24 mouse cellular contexts compared by ENCODE assay signal in the genomic region with DNA sequence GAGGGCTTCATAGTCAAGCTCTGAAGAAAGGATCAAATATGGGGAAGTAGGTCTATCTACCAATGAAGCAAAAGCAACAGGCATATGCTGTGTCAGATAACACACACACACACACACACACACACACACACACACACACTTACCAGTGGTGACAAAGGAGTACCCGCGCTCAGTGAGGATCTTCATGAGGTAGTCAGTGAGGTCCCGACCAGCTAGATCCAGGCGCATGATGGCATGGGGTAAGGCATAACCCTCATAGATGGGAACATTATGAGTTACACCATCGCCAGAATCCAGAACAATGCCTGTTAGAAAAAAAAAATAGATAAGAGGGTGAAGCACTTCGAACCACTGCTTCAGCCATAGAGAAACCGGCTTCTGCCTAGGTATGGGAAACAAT. TPM values are rescaled to one million over a fixed set of nuclear protein-coding genes. Genes with fewer than 3 reads are reported as not detected.
DNase-seq lines count a peak whose midpoint lies in the region; ATAC-seq and TF ChIP-seq lines count a peak whose summit lies in the region.
"Had no signal": no experiment of that assay in that cellular context is flagged by ENCODE, and none has a peak within 500 bp of the region (broad histone marks: within the 10 kb centered on the region; RNA-seq: fewer than 3 reads in every experiment).

No protein-coding gene starts in this region.

- no peaks in the 10 kb centered on the region for H3K27me3 ChIP-seq in heart, adult 2 months (ENCODE audit: control insufficient read depth, insufficient read depth, low read length)
- H3K27me3 ChIP-seq in heart, embryonic 13.5 days (replicated peaks): no peaks in the 10 kb centered on the region
- H3K27me3 ChIP-seq in heart, postnatal 0 days (ENCODE audit: control insufficient read depth, insufficient read depth, low read length): no peaks in the 10 kb centered on the region
- no peaks in the 10 kb centered on the region for H3K27me3 ChIP-seq in midbrain, embryonic 16.5 days (ENCODE audit: control insufficient read depth, insufficient read depth, low read depth, low read length)
- no peaks in the 10 kb centered on the region for H3K27me3 ChIP-seq in midbrain, embryonic 10.5 days (ENCODE audit: low read depth, poor library complexity, severe bottlenecking)
- H3K27me3 ChIP-seq: forebrain, embryonic 13.5 days; hindbrain, embryonic 15.5 days had no signal

- H3K4me1 ChIP-seq in heart, adult 2 months (ENCODE audit: control insufficient read depth, insufficient read depth, low read length): no peaks in the 10 kb centered on the region; the same call in 1 of the 2 replicates
- H3K4me1 ChIP-seq in heart, embryonic 13.5 days: peaks cover 16% of the 10 kb centered on the region
- H3K4me1 ChIP-seq in heart, postnatal 0 days (ENCODE audit: control insufficient read depth, insufficient read depth): no peaks in the 10 kb centered on the region
- no peaks in the 10 kb centered on the region for H3K4me1 ChIP-seq in midbrain, embryonic 16.5 days (ENCODE audit: control insufficient read depth, insufficient read depth, low read length)
- peaks cover 6% of the 10 kb centered on the region; the same call in 1 of the 2 replicates for H3K4me1 ChIP-seq in midbrain, embryonic 10.5 days
- H3K4me1 ChIP-seq: forebrain, embryonic 13.5 days; hindbrain, embryonic 15.5 days had no signal

- TF ChIP-seq EP300 in heart, adult 2 months (IDR thresholded peaks at IDR 0.05; ENCODE audit: insufficient read depth, low read depth, low read length): no peak
- no peak for TF ChIP-seq EP300 in heart, postnatal 0 days (IDR thresholded peaks at IDR 0.05; ENCODE audit: low read depth)

- peak overlapping the region; percentile 73 for H3K9ac ChIP-seq in heart, adult 2 months (ENCODE audit: low read depth, low read length)
- peak overlapping the region; percentile 91 for H3K9ac ChIP-seq in heart, embryonic 13.5 days
- H3K9ac ChIP-seq in heart, postnatal 0 days (replicated peaks; ENCODE audit: low read depth, low read length): peak overlapping the region; percentile 84
- H3K9ac ChIP-seq in midbrain, embryonic 16.5 days (ENCODE audit: low read depth, low read length): no peak overlapping the region
- H3K9ac ChIP-seq: forebrain, embryonic 13.5 days; forebrain, postnatal 0 days; hindbrain, embryonic 15.5 days had no signal

- peak overlapping the region; percentile 55 for H3K4me3 ChIP-seq in heart, adult 2 months
- H3K4me3 ChIP-seq in heart, embryonic 13.5 days: peak overlapping the region; percentile 63
- peak overlapping the region; percentile 53 for H3K4me3 ChIP-seq in heart, postnatal 0 days (ENCODE audit: low read depth, low read length)
- H3K4me3 ChIP-seq in midbrain, embryonic 16.5 days (ENCODE audit: low read depth, low read length): no peak overlapping the region
- H3K4me3 ChIP-seq in midbrain, embryonic 10.5 days: no peak overlapping the region
- H3K4me3 ChIP-seq: embryonic facial prominence, embryonic 10.5 days; forebrain, embryonic 13.5 days; hindbrain, embryonic 15.5 days had no signal

- H3K27ac ChIP-seq in heart, adult 2 months: peak overlapping the region; percentile 90
- H3K27ac ChIP-seq in heart, embryonic 13.5 days (replicated peaks): peak overlapping the region; percentile 97
- peak overlapping the region; percentile 96 for H3K27ac ChIP-seq in heart, postnatal 0 days (ENCODE audit: low read depth)
- H3K27ac ChIP-seq in midbrain, embryonic 16.5 days (ENCODE audit: low read length): no peak overlapping the region
- no peak overlapping the region for H3K27ac ChIP-seq in midbrain, embryonic 10.5 days (replicated peaks)
- H3K27ac ChIP-seq: embryonic facial prominence, embryonic 10.5 days; forebrain, embryonic 13.5 days; hindbrain, embryonic 15.5 days had no signal

- peaks cover 15% of the 10 kb centered on the region for H3K36me3 ChIP-seq in heart, adult 2 months (ENCODE audit: control insufficient read depth, insufficient read depth, low read length)
- H3K36me3 ChIP-seq in heart, embryonic 13.5 days: peaks cover 37% of the 10 kb centered on the region
- H3K36me3 ChIP-seq in heart, postnatal 0 days (replicated peaks; ENCODE audit: control insufficient read depth, insufficient read depth, low read length): peaks cover 36% of the 10 kb centered on the region
- H3K36me3 ChIP-seq in midbrain, embryonic 16.5 days (ENCODE audit: control insufficient read depth, insufficient read depth, low read length): no peaks in the 10 kb centered on the region
- no peaks in the 10 kb centered on the region for H3K36me3 ChIP-seq in midbrain, embryonic 10.5 days
- H3K36me3 ChIP-seq: embryonic facial prominence, embryonic 10.5 days; hindbrain, embryonic 15.5 days had no signal

- no peak for TF ChIP-seq CTCF in heart, adult 2 months (IDR thresholded peaks at IDR 0.05)
- TF ChIP-seq CTCF in heart, postnatal 0 days (IDR thresholded peaks at IDR 0.05; ENCODE audit: low read depth): no peak

- no peaks in the 10 kb centered on the region for H3K79me2 ChIP-seq in heart, adult 2 months (replicated peaks; ENCODE audit: control insufficient read depth, insufficient read depth, low read length)

- DNase-seq in heart, adult 2 months: no peak
- no peak for DNase-seq in heart, postnatal 36 days
- DNase-seq in heart, postnatal 14 days: no peak
- DNase-seq in heart, postnatal 0 days (ENCODE audit: low spot score): no peak
- DNase-seq in midbrain, embryonic 10.5 days (ENCODE audit: low spot score): no peak
- DNase-seq: adrenal gland, postnatal 14 days; cerebellum, adult 11-12 months; cerebellum, adult 9-11 months; forebrain, postnatal 0 days; gastrocnemius, postnatal 14 days; kidney, adult 2 months had no signal

- H3K4me2 ChIP-seq in heart, embryonic 13.5 days: peak overlapping the region; percentile 67
- peak overlapping the region; percentile 60 for H3K4me2 ChIP-seq in heart, postnatal 0 days (ENCODE audit: low read depth, low read length)
- no peak overlapping the region for H3K4me2 ChIP-seq in midbrain, embryonic 16.5 days (ENCODE audit: low read length)
- H3K4me2 ChIP-seq: forebrain, embryonic 13.5 days; hindbrain, embryonic 15.5 days had no signal

- TF ChIP-seq POLR2A in heart, adult 2 months (IDR thresholded peaks at IDR 0.05; ENCODE audit: insufficient read depth, low read depth, low read length): peak; percentile 61

- no peak for ATAC-seq in heart, embryonic 13.5 days (ENCODE audit: extremely low read depth, insufficient number of reproducible peaks, low FRiP score, low TSS enrichment)
- ATAC-seq in heart, postnatal 0 days (ENCODE audit: insufficient read depth, low read depth): no peak
- no peak for ATAC-seq in midbrain, embryonic 16.5 days
- ATAC-seq: activated CD4-positive, CD25-positive, alpha-beta regulatory T cell, adult 4 months; forebrain, embryonic 13.5 days; forebrain, postnatal 0 days; intestine, embryonic 16.5 days; Patski had no signal

- intact Hi-C loops in heart, adult 2 months (cut with DNase I): no loop called here
- intact Hi-C loops in heart, postnatal 36 days (cut with DNase I): loop anchor here (10.0 kb wide), 1 partner anchor 185 kb away; no protein-coding TSS in a partner anchor
- intact Hi-C loops in heart, postnatal 14 days (cut with DNase I): loop anchor here (5.0 kb wide), 1 partner anchor 182 kb away; no protein-coding TSS in a partner anchor

- no peaks in the 10 kb centered on the region for H3K9me3 ChIP-seq in heart, embryonic 13.5 days
- no peaks in the 10 kb centered on the region for H3K9me3 ChIP-seq in heart, postnatal 0 days (replicated peaks; ENCODE audit: control insufficient read depth, low read length)
- no peaks in the 10 kb centered on the region for H3K9me3 ChIP-seq in midbrain, embryonic 16.5 days (replicated peaks; ENCODE audit: control insufficient read depth, low read length, poor library complexity, severe bottlenecking)
- H3K9me3 ChIP-seq in midbrain, embryonic 10.5 days (replicated peaks): no peaks in the 10 kb centered on the region
- H3K9me3 ChIP-seq: embryonic facial prominence, embryonic 10.5 days; forebrain, embryonic 13.5 days; hindbrain, embryonic 15.5 days had no signal

- 52% methylated on average over 7 of the region's 7 CpGs for WGBS in heart, adult 2 months
- WGBS in heart, embryonic 13.5 days: 53% methylated on average over 7 of the region's 7 CpGs
- 41% methylated on average over 7 of the region's 7 CpGs for WGBS in heart, postnatal 0 days
- 96% methylated on average over 7 of the region's 7 CpGs for WGBS in midbrain, embryonic 16.5 days
- WGBS in midbrain, embryonic 10.5 days: 92% methylated on average over 7 of the region's 7 CpGs

RNA-seq across cellular contexts. Expression of a gene that starts 4.0 kb away (rescaled TPM):
- total RNA-seq in heart, adult 2 months (2021): over 10,000 TPM in 1 of 2 experiments, 1,000 to 10,000 TPM in 1; 9,778 to 11,260 TPM
- 24,627 and 41,572 TPM in 2 replicates for polyA plus RNA-seq in heart, adult 2 months (2012; rRNA removed)
- over 10,000 TPM; 11,974 to 14,041 TPM for total RNA-seq in heart, postnatal 36 days (2021)
- polyA plus RNA-seq in heart, embryonic 13.5 days (2015; fragmentation: Nextera tagmentation; extraction: Ambion mirVana): 11,395 and 12,800 TPM in 2 replicates
- over 10,000 TPM; 15,903 to 17,925 TPM for total RNA-seq in heart, postnatal 14 days (2021)
- 20,690 and 21,635 TPM in 2 replicates for total RNA-seq in heart, postnatal 0 days (2014; rRNA removed; ENCODE audit: low replicate concordance)
- polyA plus RNA-seq in heart, postnatal 0 days (2015; fragmentation: Nextera tagmentation; extraction: Ambion mirVana): 18,379 and 21,577 TPM in 2 replicates
- 0.51 and 0.97 TPM in 2 replicates for polyA plus RNA-seq in midbrain, embryonic 16.5 days (2015; fragmentation: Nextera tagmentation; extraction: Ambion mirVana)
- polyA plus RNA-seq in midbrain, embryonic 10.5 days (2016; fragmentation: Nextera tagmentation; extraction: Ambion mirVana): 3.1 and 3.6 TPM in 2 replicates
- total RNA-seq: adrenal gland, adult 18-20 months; MEL had no signal
- polyA plus RNA-seq: activated CD4-positive, CD25-positive, alpha-beta regulatory T cell, adult 4 months; Patski had no signal

RNA-seq across cellular contexts. Expression of a gene that starts 36.0 kb away (rescaled TPM):
- not detected for total RNA-seq in heart, adult 2 months (2021)
- 0.06 TPM in 1 of 2 replicates, not detected in the other for polyA plus RNA-seq in heart, adult 2 months (2012; rRNA removed)
- total RNA-seq in heart, postnatal 36 days (2021): not detected
- not detected in 2 replicates for polyA plus RNA-seq in heart, embryonic 13.5 days (2015; fragmentation: Nextera tagmentation; extraction: Ambion mirVana)
- not detected for total RNA-seq in heart, postnatal 14 days (2021)
- total RNA-seq in heart, postnatal 0 days (2014; rRNA removed; ENCODE audit: low replicate concordance): 0.12 TPM in 1 of 2 replicates, not detected in the other
- polyA plus RNA-seq in heart, postnatal 0 days (2015; fragmentation: Nextera tagmentation; extraction: Ambion mirVana): not detected in 2 replicates
- polyA plus RNA-seq in midbrain, embryonic 16.5 days (2015; fragmentation: Nextera tagmentation; extraction: Ambion mirVana): 10.5 and 11.9 TPM in 2 replicates
- 0.44 and 1.1 TPM in 2 replicates for polyA plus RNA-seq in midbrain, embryonic 10.5 days (2016; fragmentation: Nextera tagmentation; extraction: Ambion mirVana)
- total RNA-seq: gastrocnemius, adult 18-20 months; gastrocnemius, postnatal 14 days; MEL had no signal
- polyA plus RNA-seq: activated CD4-positive, CD25-positive, alpha-beta regulatory T cell, adult 4 months; C2C12; gonadal fat pad, adult 2 months; kidney, adult 2 months; Patski had no signal

Comparison
In these comparisons a context has a peak if more than half of its experiments do, and no peak if none do; other contexts are left out.
1. H3K27ac ChIP-seq: peak in heart, adult 2 months (single experiment), heart, embryonic 13.5 days (single experiment) and heart, postnatal 0 days (single experiment); none in midbrain, embryonic 16.5 days (single experiment) and midbrain, embryonic 10.5 days (single experiment).
2. H3K4me3 ChIP-seq: peak in heart, adult 2 months (single experiment), heart, embryonic 13.5 days (single experiment) and heart, postnatal 0 days (single experiment); none in midbrain, embryonic 16.5 days (single experiment) and midbrain, embryonic 10.5 days (single experiment).
3. RNA of a gene that starts 4.0 kb away (polyA plus RNA-seq): 24,627 to 41,572 TPM in heart, adult 2 months, 18,379 to 21,577 TPM in heart, postnatal 0 days and 11,395 to 12,800 TPM in heart, embryonic 13.5 days; 3.1 to 3.6 TPM in midbrain, embryonic 10.5 days and 0.51 to 0.97 TPM in midbrain, embryonic 16.5 days; every median in the first group is over 1,000 times any median in the second.